Mouse (Mus musculus): ENCODE results near the gene Pparg. TPM values are rescaled to one million over a fixed set of nuclear protein-coding genes. Genes with fewer than 3 reads are reported as not detected.

Pparg gene
- polyA plus RNA-seq, 1 experiment from 2014 or later, result 2.5 TPM

GRCm38 (mm10) chr6:115518352-115518751 lies 157.6 kb downstream of the Pparg start:
- H3K9ac ChIP-seq, result no peak overlapping the region
- peaks cover 8% of the 10 kb centered on the region; the same call in 1 of the 2 replicates for H3K27me3 ChIP-seq
- 74% methylated on average over 2 of the region's 2 CpGs for WGBS
- no peak overlapping the region for H3K4me2 ChIP-seq
- H3K4me1 ChIP-seq (replicated peaks), result peaks cover 11% of the 10 kb centered on the region
- H3K27ac ChIP-seq, result no peak overlapping the region
- ATAC-seq (replicated peaks; ENCODE audit: insufficient number of reproducible peaks, insufficient read depth, low FRiP score, low read depth), result no peak
- no peaks in the 10 kb centered on the region for H3K36me3 ChIP-seq
- H3K4me3 ChIP-seq, result no peak overlapping the region
- H3K9me3 ChIP-seq (replicated peaks), result no peaks in the 10 kb centered on the region

DNA sequence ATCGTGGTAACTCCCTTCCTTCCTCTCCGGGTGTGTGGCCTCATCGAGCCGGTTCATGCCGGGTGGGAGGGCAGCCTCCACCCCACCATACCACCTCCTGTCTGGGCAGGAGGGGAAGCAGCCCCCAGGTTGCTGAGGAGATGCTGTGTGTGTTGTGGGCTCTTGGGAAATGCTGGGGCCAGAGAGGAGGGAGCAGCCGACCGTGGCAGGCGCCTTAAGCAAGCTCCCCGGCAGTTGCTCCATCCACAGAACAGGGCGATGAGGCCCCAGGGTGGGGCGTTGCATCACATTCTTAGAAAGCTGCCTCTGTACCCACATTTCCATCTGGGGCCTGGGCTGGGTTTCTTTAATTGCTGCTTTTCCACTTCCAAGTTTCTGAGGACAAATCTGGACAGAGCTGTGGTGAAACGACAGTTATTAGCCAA lies 158.5 kb downstream of the Pparg start:
- no peak for ATAC-seq (replicated peaks; ENCODE audit: insufficient number of reproducible peaks, insufficient read depth, low FRiP score, low read depth)
- H3K9me3 ChIP-seq (replicated peaks), result no peaks in the 10 kb centered on the region
- no peak overlapping the region for H3K27ac ChIP-seq
- WGBS, result 67% methylated on average over 12 of the region's 12 CpGs
- H3K4me2 ChIP-seq, result no peak overlapping the region
- peaks cover 8% of the 10 kb centered on the region; the same call in 1 of the 2 replicates for H3K27me3 ChIP-seq
- no peaks in the 10 kb centered on the region for H3K36me3 ChIP-seq
- peaks cover 14% of the 10 kb centered on the region for H3K4me1 ChIP-seq (replicated peaks)
- H3K4me3 ChIP-seq, result no peak overlapping the region
- no peak overlapping the region for H3K9ac ChIP-seq

DNA sequence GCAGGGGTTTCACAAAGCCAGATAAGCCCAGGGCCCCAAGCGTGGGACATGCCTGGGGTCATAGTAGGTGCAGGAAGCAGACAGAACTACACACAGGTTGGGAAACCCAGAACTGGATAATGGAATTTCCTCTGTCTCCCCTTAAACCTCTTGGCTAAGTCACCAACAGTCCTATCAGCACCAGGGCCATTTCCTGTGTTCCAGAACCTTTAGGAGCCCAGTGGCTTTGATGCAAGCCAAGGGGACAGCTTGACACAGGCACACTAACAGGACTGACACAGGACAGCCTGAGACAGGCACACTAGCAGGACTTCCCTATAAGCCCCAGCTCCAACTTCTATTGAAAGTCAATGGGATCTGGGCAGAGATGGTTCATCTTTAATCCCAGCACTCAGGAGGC lies 161.2 kb downstream of the Pparg start:
- Histone ChIP-seq H3K9me3 (replicated peaks) (no peaks in the 10 kb centered on the region), H3K27ac (peak overlapping the region; percentile 56), H3K4me1 (replicated peaks) (peaks cover 14% of the 10 kb centered on the region), H3K4me3 (no peak overlapping the region), H3K4me2 (no peak overlapping the region), H3K9ac (no peak overlapping the region), H3K27me3 (peaks cover 8% of the 10 kb centered on the region; the same call in 1 of the 2 replicates), H3K36me3 (no peaks in the 10 kb centered on the region)
- WGBS, result 54% methylated on average over 1 of the region's 1 CpGs
- ATAC-seq (replicated peaks; ENCODE audit: insufficient number of reproducible peaks, insufficient read depth, low FRiP score, low read depth), result no peak

GRCm38 (mm10) chr6:115522691-115523146 lies 162.0 kb downstream of the Pparg start:
- Histone ChIP-seq H3K9ac (no peak overlapping the region), H3K9me3 (replicated peaks) (no peaks in the 10 kb centered on the region), H3K27me3 (peaks cover 8% of the 10 kb centered on the region; the same call in 1 of the 2 replicates), H3K27ac (peak overlapping the region; percentile 56), H3K4me1 (replicated peaks) (peaks cover 14% of the 10 kb centered on the region), H3K36me3 (no peaks in the 10 kb centered on the region), H3K4me2 (no peak overlapping the region), H3K4me3 (no peak overlapping the region)
- ATAC-seq (replicated peaks; ENCODE audit: insufficient number of reproducible peaks, insufficient read depth, low FRiP score, low read depth), result no peak
- WGBS, result 68% methylated on average over 6 of the region's 6 CpGs

GRCm38 (mm10) chr6:115523201-115523600 lies 162.4 kb downstream of the Pparg start:
- H3K9me3 ChIP-seq (replicated peaks), result no peaks in the 10 kb centered on the region
- peaks cover 8% of the 10 kb centered on the region; the same call in 1 of the 2 replicates for H3K27me3 ChIP-seq
- H3K36me3 ChIP-seq, result no peaks in the 10 kb centered on the region
- H3K27ac ChIP-seq, result 0 out of 2 replicates have a peak overlapping the region, but pooled peaks have one; percentile 38
- H3K4me3 ChIP-seq, result no peak overlapping the region
- peaks cover 14% of the 10 kb centered on the region for H3K4me1 ChIP-seq (replicated peaks)
- WGBS, result 48% methylated on average over 9 of the region's 9 CpGs
- no peak overlapping the region for H3K4me2 ChIP-seq
- H3K9ac ChIP-seq, result no peak overlapping the region
- ATAC-seq (replicated peaks; ENCODE audit: insufficient number of reproducible peaks, insufficient read depth, low FRiP score, low read depth), result no peak

DNA sequence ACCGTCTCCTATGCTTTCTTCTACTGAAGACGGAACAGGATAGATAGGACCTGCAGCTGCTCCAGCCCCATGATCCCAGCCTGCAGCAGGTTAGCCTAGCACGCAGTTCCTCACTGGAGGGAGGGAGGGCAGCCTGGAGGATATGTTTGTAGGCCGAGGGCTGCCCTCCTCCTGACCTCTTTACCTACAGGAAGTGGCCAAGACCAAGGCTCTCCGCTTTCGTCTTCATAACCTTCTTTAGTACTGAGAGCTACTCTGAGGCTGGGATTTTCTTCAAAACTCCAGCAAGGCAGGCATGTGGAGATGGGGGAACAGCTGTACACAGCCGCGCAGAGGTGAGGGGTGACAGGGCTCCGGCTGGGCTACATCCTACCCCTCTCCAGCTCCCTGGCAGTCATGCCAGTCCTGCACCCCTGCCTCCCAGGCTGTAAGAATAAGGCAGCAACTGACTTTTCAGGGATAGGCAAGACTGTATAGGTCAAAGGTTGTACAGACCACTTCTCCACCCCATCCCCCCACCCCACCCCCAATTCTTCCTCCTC lies 163.8 kb downstream of the Pparg start:
- no peak for ATAC-seq (replicated peaks; ENCODE audit: insufficient number of reproducible peaks, insufficient read depth, low FRiP score, low read depth)
- H3K4me3 ChIP-seq, result no peak overlapping the region
- peaks cover 8% of the 10 kb centered on the region; the same call in 1 of the 2 replicates for H3K27me3 ChIP-seq
- no peaks in the 10 kb centered on the region for H3K9me3 ChIP-seq (replicated peaks)
- no peak overlapping the region for H3K4me2 ChIP-seq
- peaks cover 13% of the 10 kb centered on the region for H3K4me1 ChIP-seq (replicated peaks)
- H3K36me3 ChIP-seq, result no peaks in the 10 kb centered on the region
- H3K9ac ChIP-seq, result no peak overlapping the region
- H3K27ac ChIP-seq, result no peak overlapping the region
- whole genome bisulfite sequencing, result 75% methylated on average over 9 of the region's 9 CpGs

GRCm38 (mm10) chr6:115527418-115527817 lies 166.7 kb downstream of the Pparg start:
- no peak for ATAC-seq (replicated peaks; ENCODE audit: insufficient number of reproducible peaks, insufficient read depth, low FRiP score, low read depth)
- Histone ChIP-seq H3K4me1 (replicated peaks) (peaks cover 11% of the 10 kb centered on the region), H3K27me3 (no peaks in the 10 kb centered on the region), H3K4me3 (no peak overlapping the region), H3K36me3 (no peaks in the 10 kb centered on the region), H3K4me2 (no peak overlapping the region), H3K27ac (no peak overlapping the region), H3K9me3 (replicated peaks) (no peaks in the 10 kb centered on the region), H3K9ac (no peak overlapping the region)
- 76% methylated on average over 3 of the region's 3 CpGs for WGBS

DNA sequence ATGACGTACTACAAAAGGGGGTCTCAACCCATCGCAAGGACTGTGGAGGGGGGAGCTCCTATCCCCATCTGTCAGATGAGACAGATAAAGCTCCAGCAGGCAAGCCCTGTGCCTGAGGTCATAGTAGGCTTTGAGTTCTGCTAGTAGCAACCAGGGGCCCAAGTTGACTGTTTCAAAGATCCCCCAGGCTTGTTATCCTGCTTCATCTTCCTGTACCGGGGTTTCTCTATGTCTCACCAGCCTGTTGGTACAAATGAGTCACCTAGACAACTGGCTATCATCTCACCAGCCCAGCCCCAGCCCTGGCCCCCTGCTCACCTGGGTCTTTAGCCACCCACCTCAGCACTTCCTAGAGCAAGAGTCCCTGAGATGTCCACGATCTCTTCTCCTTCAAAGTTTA lies 167.6 kb downstream of the Pparg start:
- ATAC-seq (replicated peaks; ENCODE audit: insufficient number of reproducible peaks, insufficient read depth, low FRiP score, low read depth), result no peak
- H3K27me3 ChIP-seq, result no peaks in the 10 kb centered on the region
- H3K9ac ChIP-seq, result no peak overlapping the region
- H3K4me1 ChIP-seq (replicated peaks), result peaks cover 3% of the 10 kb centered on the region
- H3K9me3 ChIP-seq (replicated peaks), result no peaks in the 10 kb centered on the region
- H3K36me3 ChIP-seq, result no peaks in the 10 kb centered on the region
- H3K27ac ChIP-seq, result no peak overlapping the region
- no peak overlapping the region for H3K4me3 ChIP-seq
- H3K4me2 ChIP-seq, result no peak overlapping the region
- 87% methylated on average over 4 of the region's 4 CpGs for WGBS

GRCm38 (mm10) chr6:115534617-115535016 lies 173.9 kb downstream of the Pparg start:
- Histone ChIP-seq H3K9me3 (replicated peaks) (no peaks in the 10 kb centered on the region), H3K4me3 (no peak overlapping the region), H3K36me3 (no peaks in the 10 kb centered on the region), H3K27me3 (no peaks in the 10 kb centered on the region), H3K27ac (no peak overlapping the region), H3K9ac (no peak overlapping the region), H3K4me2 (no peak overlapping the region), H3K4me1 (replicated peaks) (peaks cover 9% of the 10 kb centered on the region)
- ATAC-seq (replicated peaks; ENCODE audit: insufficient number of reproducible peaks, insufficient read depth, low FRiP score, low read depth), result no peak
- WGBS, result 51% methylated on average over 7 of the region's 7 CpGs

GRCm38 (mm10) chr6:115536169-115536568 lies 175.4 kb downstream of the Pparg start:
- Histone ChIP-seq H3K27me3 (0 out of 2 replicates have a peak, but pooled peaks cover 3% of the 10 kb centered on the region), H3K9me3 (replicated peaks) (no peaks in the 10 kb centered on the region), H3K4me1 (replicated peaks) (peaks cover 9% of the 10 kb centered on the region), H3K4me3 (no peak overlapping the region), H3K36me3 (no peaks in the 10 kb centered on the region), H3K9ac (no peak overlapping the region), H3K27ac (no peak overlapping the region), H3K4me2 (no peak overlapping the region)
- ATAC-seq (replicated peaks; ENCODE audit: insufficient number of reproducible peaks, insufficient read depth, low FRiP score, low read depth), result no peak
- 80% methylated on average over 4 of the region's 4 CpGs for WGBS

DNA sequence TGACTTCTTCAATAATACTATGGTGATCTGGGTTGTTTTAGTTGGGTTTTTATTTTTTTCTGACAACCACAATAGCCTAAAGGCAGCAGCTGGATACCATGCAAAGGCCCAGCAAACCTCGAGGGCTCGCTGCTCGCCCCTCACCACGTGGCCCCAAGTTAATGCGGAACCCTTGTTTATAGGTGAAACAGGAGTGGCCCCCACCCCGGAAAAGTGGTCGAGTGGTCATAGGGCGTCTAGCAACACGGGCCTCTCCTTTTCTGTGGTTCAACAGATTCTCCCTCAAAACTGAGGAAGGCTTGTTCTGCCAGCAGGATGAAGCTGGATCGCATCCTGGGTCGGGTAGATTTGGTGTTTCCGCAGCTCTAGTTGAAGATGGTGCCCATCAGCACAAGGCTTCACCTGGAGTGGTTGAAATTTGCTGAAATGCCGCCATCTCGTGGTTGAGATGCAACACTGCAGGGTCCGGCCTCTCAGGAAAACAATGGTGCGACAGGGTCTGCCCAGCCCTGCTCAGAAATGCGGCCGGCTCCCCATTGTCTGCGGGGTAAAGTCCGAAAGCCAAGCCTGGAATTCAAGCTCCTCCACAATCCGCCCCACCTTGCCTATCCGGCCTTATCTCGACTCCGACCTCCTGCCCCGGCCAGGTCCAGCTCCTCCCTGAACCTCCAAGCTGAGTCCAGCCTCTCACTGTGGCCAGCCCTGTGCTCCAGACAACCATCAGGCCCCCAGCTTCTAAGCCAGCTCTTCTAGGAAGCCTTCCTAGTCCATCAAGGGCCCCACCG lies 178.1 kb downstream of the Pparg start:
- H3K27ac ChIP-seq, result no peak overlapping the region
- no peaks in the 10 kb centered on the region for H3K36me3 ChIP-seq
- 0 out of 2 replicates have a peak, but pooled peaks cover 3% of the 10 kb centered on the region for H3K27me3 ChIP-seq
- H3K4me3 ChIP-seq, result peak overlapping the region; percentile 39
- ATAC-seq (replicated peaks; ENCODE audit: insufficient number of reproducible peaks, insufficient read depth, low FRiP score, low read depth), result peak; percentile 40; the same call in 1 of the 2 replicates
- WGBS, result 17% methylated on average over 26 of the region's 26 CpGs
- H3K4me2 ChIP-seq, result peak overlapping the region; percentile 73
- H3K9me3 ChIP-seq (replicated peaks), result no peaks in the 10 kb centered on the region
- H3K4me1 ChIP-seq (replicated peaks), result peaks cover 19% of the 10 kb centered on the region
- peak overlapping the region; percentile 50; the same call in 1 of the 2 replicates for H3K9ac ChIP-seq
